Mouse (Mus musculus) cerebellum, adult 9-11 months (tissue): Measurements from ENCODE around the gene Slc35g1.
"Not testable (repeated sequence)": the region's sequence is repeated elsewhere in the genome, so short reads cannot be mapped to it uniquely, and the experiment has no call there.

Source experiments
- DNase-seq: peaks from one replicate; pipeline ENCODE4 v3.0.0; 2022

Slc35g1 gene

GRCm38 (mm10) chr19:38395701-38396632, at the start of gene Slc35g1:
Gene Slc35g1 (plus strand): TSS chr19:38395980.
- DNase-seq, result peak; percentile 65

GRCm38 (mm10) chr19:38348271-38349012, 47.3 kb upstream of the Slc35g1 start:
- DNase-seq, result no peak

- no peak for DNase-seq
Measured at GRCm38 (mm10) chr19:38349013-38349341, 46.8 kb upstream of the Slc35g1 start.

GRCm38 (mm10) chr19:38351202-38351601, 44.6 kb upstream of the Slc35g1 start:
- DNase-seq, result no peak

- no peak for DNase-seq
Measured at GRCm38 (mm10) chr19:38351728-38352127, 44.1 kb upstream of the Slc35g1 start.

- peak; percentile 31 for DNase-seq
Measured at GRCm38 (mm10) chr19:38352495-38353130, 43.2 kb upstream of the Slc35g1 start.

GRCm38 (mm10) chr19:38354279-38354678, 41.5 kb upstream of the Slc35g1 start:
- no peak for DNase-seq

- no peak for DNase-seq
Measured at GRCm38 (mm10) chr19:38354819-38355360, 40.9 kb upstream of the Slc35g1 start.

- no peak for DNase-seq
Measured at GRCm38 (mm10) chr19:38356211-38356828, 39.5 kb upstream of the Slc35g1 start.

- DNase-seq, result no peak
Measured at GRCm38 (mm10) chr19:38357956-38358623, 37.7 kb upstream of the Slc35g1 start.

GRCm38 (mm10) chr19:38359287-38359686, 36.5 kb upstream of the Slc35g1 start:
- DNase-seq, result no peak

- no peak for DNase-seq
Measured at GRCm38 (mm10) chr19:38361850-38362249, 33.9 kb upstream of the Slc35g1 start.

- no peak for DNase-seq
Measured at GRCm38 (mm10) chr19:38363358-38363757, 32.4 kb upstream of the Slc35g1 start.

- DNase-seq, result no peak
Measured at GRCm38 (mm10) chr19:38363879-38364659, 31.7 kb upstream of the Slc35g1 start.

- no peak for DNase-seq
Measured at GRCm38 (mm10) chr19:38364939-38365614, 30.7 kb upstream of the Slc35g1 start.

- DNase-seq, result no peak
Measured at GRCm38 (mm10) chr19:38372460-38373102, 23.2 kb upstream of the Slc35g1 start.

- DNase-seq, result no peak
Measured at GRCm38 (mm10) chr19:38373371-38373770, 22.4 kb upstream of the Slc35g1 start.

GRCm38 (mm10) chr19:38383769-38384168, 12.0 kb upstream of the Slc35g1 start:
- no peak for DNase-seq

GRCm38 (mm10) chr19:38387021-38387420, 8.8 kb upstream of the Slc35g1 start:
- DNase-seq, result not testable (repeated sequence)

- DNase-seq, result no peak
Measured at GRCm38 (mm10) chr19:38387835-38388234, 7.9 kb upstream of the Slc35g1 start.
